Mouse (Mus musculus) liver, adult 2 months (tissue): Measurements from ENCODE around the gene Srms. TPM values are rescaled to one million over a fixed set of nuclear protein-coding genes. Genes with fewer than 3 reads are reported as not detected.

Source experiments
- DNase-seq: peaks from one replicate; pipeline ENCODE4 v3.0.0-alpha.2; 2011; ENCODE audit warnings: low read depth, low spot score; ENCODE audit errors: extremely low read depth
- H3K27ac ChIP-seq: fragments of 200-500 bp; replicated peaks from 2 replicates; pipeline ENCODE4 v1.5.1; 2012; ENCODE audit warnings: low read depth, mild to moderate bottlenecking, control low read depth, inconsistent platforms, low read length; ENCODE audit not compliant: insufficient read depth
- H3K27me3 ChIP-seq: fragments of 200-500 bp; 2 replicates; pipeline ENCODE4 v1.6.1; 2012; ENCODE audit warnings: mild to moderate bottlenecking, moderate library complexity, low read length, inconsistent platforms; ENCODE audit not compliant: control insufficient read depth, insufficient read depth
- H3K36me3 ChIP-seq: fragments of 200-500 bp; 2 replicates; pipeline ENCODE4 v1.6.1; 2012; ENCODE audit warnings: low read length, inconsistent platforms; ENCODE audit not compliant: control insufficient read depth, insufficient read depth
- H3K4me1 ChIP-seq: fragments of 200-500 bp; 2 replicates; pipeline ENCODE4 v1.6.1; 2011; ENCODE audit warnings: low read length; ENCODE audit not compliant: control insufficient read depth, insufficient read depth
- H3K4me3 ChIP-seq: fragments of 200-500 bp; 2 replicates; pipeline ENCODE4 v1.5.1; 2011; ENCODE audit warnings: low read depth, mild to moderate bottlenecking, control low read depth, low read length, moderate library complexity; ENCODE audit not compliant: insufficient read depth
- H3K79me2 ChIP-seq: fragments of 200-500 bp; 2 replicates; pipeline ENCODE4 v1.6.1; 2012; ENCODE audit warnings: inconsistent platforms, mild to moderate bottlenecking, low read length, moderate library complexity; ENCODE audit not compliant: control insufficient read depth, insufficient read depth
- H3K9ac ChIP-seq: fragments of 200-500 bp; 2 replicates; pipeline ENCODE4 v1.6.1; 2012; ENCODE audit warnings: low read depth, mild to moderate bottlenecking, control low read depth, inconsistent platforms, low read length
- CTCF ChIP-seq: fragments of 200-500 bp; IDR thresholded peaks from 2 replicates; pipeline ENCODE4 v1.5.1; 2011; ENCODE audit warnings: low read depth, low read length, control low read depth
- POLR2A ChIP-seq: fragments of 200-500 bp; IDR thresholded peaks from 2 replicates; pipeline ENCODE4 v1.6.1; 2011; ENCODE audit warnings: low read length, control low read depth; ENCODE audit not compliant: insufficient read depth; ENCODE audit errors: extremely low read depth
- WGBS: fragments of 180-500 bp; shearing (Covaris S2); methylation state at CpG from one replicate; pipeline ENCODE4 v1.1.7; 2018; 5-methylcytosine and 5-hydroxymethylcytosine counted together
- polyA plus RNA-seq: library from polyadenylated mRNA; depleted of rRNA; stranded (reverse); fragments of >200 nt; gene quantifications from 2 replicates; pipeline ENCODE4 v1.2.3, GENCODE M21; 2012
- total RNA-seq: library from RNA; depleted of rRNA; stranded (reverse); fragments of >200 nt; gene quantifications from 2 replicates; pipeline ENCODE4 v1.2.3, GENCODE M21; 2014

Gene Srms
- total and polyA plus RNA-seq, 2 experiments: 0.28 to 1.7 TPM

- no peaks in the 10 kb centered on the region; the same call in 1 of the 2 replicates for H3K4me1 ChIP-seq
- no peak overlapping the region for H3K9ac ChIP-seq
- no peaks in the 10 kb centered on the region for H3K27me3 ChIP-seq
- no peak for DNase-seq
- no peak overlapping the region for H3K4me3 ChIP-seq
- no peak overlapping the region for H3K27ac ChIP-seq
- TF ChIP-seq CTCF: no peak
- 94% methylated on average over 20 of the region's 20 CpGs for WGBS
- H3K79me2 ChIP-seq: no peaks in the 10 kb centered on the region
- H3K36me3 ChIP-seq: peaks cover 64% of the 10 kb centered on the region
Observed at GRCm38 (mm10) chr2:181231171-181231570, 18.2 kb upstream of the Srms start.

GRCm38 (mm10) chr2:181228335-181228734 is 15.3 kb upstream of the Srms start:
- WGBS: 76% methylated on average over 1 of the region's 1 CpGs
- no peak overlapping the region for H3K9ac ChIP-seq
- TF ChIP-seq CTCF (no peak), POLR2A (no peak)

GRCm38 (mm10) chr2:181227122-181227521 is 14.1 kb upstream of the Srms start:
- no peaks in the 10 kb centered on the region for H3K27me3 ChIP-seq
- no peak overlapping the region for H3K4me3 ChIP-seq
- no peak for DNase-seq
- H3K4me1 ChIP-seq: peaks cover 6% of the 10 kb centered on the region
- no peak overlapping the region for H3K27ac ChIP-seq
- H3K36me3 ChIP-seq: peaks cover 47% of the 10 kb centered on the region
- 72% methylated on average over 3 of the region's 3 CpGs for WGBS
- H3K79me2 ChIP-seq: no peaks in the 10 kb centered on the region
- no peak overlapping the region for H3K9ac ChIP-seq
- TF ChIP-seq CTCF: no peak
- TF ChIP-seq POLR2A: no peak

More at GRCm38 (mm10) chr2:181228335-181228734, 15.3 kb upstream of the Srms start:
- DNase-seq: no peak
- Histone ChIP-seq H3K36me3 (peaks cover 52% of the 10 kb centered on the region), H3K4me3 (no peak overlapping the region), H3K79me2 (no peaks in the 10 kb centered on the region), H3K27ac (no peak overlapping the region), H3K4me1 (peaks cover 6% of the 10 kb centered on the region), H3K27me3 (no peaks in the 10 kb centered on the region)

GRCm38 (mm10) chr2:181224994-181225393 is 12.0 kb upstream of the Srms start:
- H3K79me2 ChIP-seq: no peaks in the 10 kb centered on the region
- TF ChIP-seq POLR2A (no peak), CTCF (no peak)
- 33% methylated on average over 2 of the region's 2 CpGs for WGBS
- no peak overlapping the region for H3K4me3 ChIP-seq
- no peak overlapping the region for H3K27ac ChIP-seq
- peak; percentile 82 for DNase-seq
- H3K36me3 ChIP-seq: peaks cover 36% of the 10 kb centered on the region
- no peak overlapping the region for H3K9ac ChIP-seq
- peaks cover 6% of the 10 kb centered on the region for H3K4me1 ChIP-seq
- no peaks in the 10 kb centered on the region for H3K27me3 ChIP-seq

GRCm38 (mm10) chr2:181220361-181220760 is 7.4 kb upstream of the Srms start:
- no peak for TF ChIP-seq CTCF
- H3K4me3 ChIP-seq: no peak overlapping the region

GRCm38 (mm10) chr2:181219538-181220216 is 6.7 kb upstream of the Srms start, which contains the start of gene Fndc11:
Fndc11 (plus strand) TSS chr2:181220013.
- DNase-seq: peak; percentile 64
- TF ChIP-seq CTCF (0 out of 2 replicates have a peak, but pooled peaks have one; percentile 8), POLR2A (no peak)
- no peak within 1 kb of the TSS for H3K9ac ChIP-seq
- WGBS: 15% methylated on average over 25 of the region's 25 CpGs
- H3K79me2 ChIP-seq: no peaks in the 10 kb centered on the region
- peak within 1 kb of the TSS; percentile 0; the same call in 1 of the 2 replicates for H3K4me3 ChIP-seq
- no peak within 1 kb of the TSS for H3K27ac ChIP-seq
- no peaks in the 10 kb centered on the region for H3K27me3 ChIP-seq
- H3K36me3 ChIP-seq: no peaks in the 10 kb centered on the region
- peaks cover 2% of the 10 kb centered on the region; the same call in 1 of the 2 replicates for H3K4me1 ChIP-seq

More at GRCm38 (mm10) chr2:181220361-181220760, 7.4 kb upstream of the Srms start:
- Histone ChIP-seq H3K27ac (no peak overlapping the region), H3K79me2 (no peaks in the 10 kb centered on the region), H3K9ac (no peak overlapping the region), H3K36me3 (no peaks in the 10 kb centered on the region), H3K27me3 (no peaks in the 10 kb centered on the region), H3K4me1 (peaks cover 3% of the 10 kb centered on the region)
- DNase-seq: no peak
- WGBS: 37% methylated on average over 2 of the region's 2 CpGs
